Mouse (Mus musculus) urinary bladder, postnatal 36 days (tissue): ENCODE results near the gene Cacng6.
A peak's percentile ranks its signal among the peaks of the same experiment; 100 is the strongest.
"Not testable (repeated sequence)": the region's sequence is repeated elsewhere in the genome, so short reads cannot be mapped to it uniquely, and the experiment has no call there.

ENCODE experiments used
- DNase-seq, 2 experiments: peaks; one replicate each; pipeline ENCODE4 v3.0.0; 2022; ENCODE audit warnings: low spot score in 2 of 2, mixed read lengths in 1 of 2

Cacng6 gene

GRCm38 (mm10) chr7:3423895-3424294 lies at the start of gene Cacng6:
Gene Cacng6 (plus strand): TSS chr7:3424195.
- no peak for DNase-seq

- DNase-seq = peak in 1 of 2 experiments; percentile 33
Measured at GRCm38 (mm10) chr7:3376831-3377230, 47.2 kb upstream of the Cacng6 start.

- DNase-seq = no peak
Measured at GRCm38 (mm10) chr7:3382123-3382522, 41.9 kb upstream of the Cacng6 start.

- DNase-seq = no peak
Measured at GRCm38 (mm10) chr7:3384807-3385319, 39.1 kb upstream of the Cacng6 start.

GRCm38 (mm10) chr7:3386036-3386730 lies 37.8 kb upstream of the Cacng6 start:
- no peak for DNase-seq

GRCm38 (mm10) chr7:3387761-3388160 lies 36.2 kb upstream of the Cacng6 start:
- no peak for DNase-seq

- DNase-seq = no peak
Measured at GRCm38 (mm10) chr7:3388885-3389284, 35.1 kb upstream of the Cacng6 start.

GRCm38 (mm10) chr7:3389444-3390412 lies 34.3 kb upstream of the Cacng6 start:
- no peak for DNase-seq

GRCm38 (mm10) chr7:3390413-3391080 lies 33.4 kb upstream of the Cacng6 start, which contains the start of gene Cacng8:
Gene Cacng8 (plus strand): TSS chr7:3390683.
- DNase-seq = no peak

- DNase-seq = no peak
Measured at GRCm38 (mm10) chr7:3391081-3391451, 32.9 kb upstream of the Cacng6 start.

- no peak for DNase-seq
Measured at GRCm38 (mm10) chr7:3391809-3392208, 32.2 kb upstream of the Cacng6 start.

- no peak for DNase-seq
Measured at GRCm38 (mm10) chr7:3397355-3397754, 26.6 kb upstream of the Cacng6 start.

- no peak for DNase-seq
Measured at GRCm38 (mm10) chr7:3397797-3398196, 26.2 kb upstream of the Cacng6 start.

- not testable (repeated sequence) for DNase-seq
Measured at GRCm38 (mm10) chr7:3398363-3398762, 25.6 kb upstream of the Cacng6 start.

GRCm38 (mm10) chr7:3399937-3400336 lies 24.1 kb upstream of the Cacng6 start:
- DNase-seq = no peak

GRCm38 (mm10) chr7:3409729-3410520 lies 14.1 kb upstream of the Cacng6 start:
- no peak for DNase-seq

GRCm38 (mm10) chr7:3411160-3411941 lies 12.6 kb upstream of the Cacng6 start:
- no peak for DNase-seq

- no peak for DNase-seq
Measured at GRCm38 (mm10) chr7:3412036-3412435, 12.0 kb upstream of the Cacng6 start.

- DNase-seq = peak in 1 of 2 experiments; percentile 5
Measured at GRCm38 (mm10) chr7:3414888-3415287, 9.1 kb upstream of the Cacng6 start.

- peak in 1 of 2 experiments; percentile 5 for DNase-seq
Measured at GRCm38 (mm10) chr7:3415378-3415777, 8.6 kb upstream of the Cacng6 start.
